Mouse (Mus musculus) G1E (cell line): ENCODE data around the gene Lrrc75b. TPM values are rescaled to one million over a fixed set of nuclear protein-coding genes. Genes with fewer than 3 reads are reported as not detected.
A peak's percentile ranks its signal among the peaks of the same experiment; 100 is the strongest.

ENCODE experiments used
- ATAC-seq: 2 replicates; pipeline ENCODE4 v1.8.0; 2016; ENCODE audit warnings: mild to moderate bottlenecking; ENCODE audit not compliant: insufficient number of reproducible peaks, poor library complexity, low FRiP score, severe bottlenecking; ENCODE audit errors: extremely low read depth
- DNase-seq: peaks from one replicate; pipeline ENCODE4 v3.0.0; 2012; ENCODE audit warnings: low spot score
- H3K27me3 ChIP-seq: 2 replicates; pipeline ENCODE4 v1.6.1; 2012; ENCODE audit warnings: mild to moderate bottlenecking, low read length, inconsistent platforms; ENCODE audit not compliant: insufficient read depth
- H3K36me3 ChIP-seq: replicated peaks from 2 replicates; pipeline ENCODE3; 2012; ENCODE audit warnings: mild to moderate bottlenecking, inconsistent platforms
- H3K4me1 ChIP-seq: 2 replicates; pipeline ENCODE4 v1.6.1; 2012; ENCODE audit warnings: low read depth, low read length, inconsistent platforms, mixed read lengths; ENCODE audit not compliant: insufficient read depth
- H3K4me3 ChIP-seq: 2 replicates; pipeline ENCODE4 v1.5.1; 2012; ENCODE audit warnings: low read depth, mild to moderate bottlenecking, inconsistent platforms, low read length, moderate library complexity, mixed read lengths
- H3K9me3 ChIP-seq: replicated peaks from 2 replicates; pipeline ENCODE4 v1.6.1; 2012; ENCODE audit warnings: inconsistent platforms
- CTCF ChIP-seq: IDR thresholded peaks from 2 replicates; pipeline ENCODE4 v1.5.1; 2012; ENCODE audit warnings: low read depth, low read length, inconsistent platforms, mixed read lengths
- GATA1 ChIP-seq: IDR thresholded peaks from 2 replicates; pipeline ENCODE4 v1.6.1; 2012; ENCODE audit warnings: borderline replicate concordance, low read length, inconsistent platforms, mixed read lengths
- GATA2 ChIP-seq: IDR thresholded peaks from 2 replicates; pipeline ENCODE4 v1.6.1; 2012; ENCODE audit warnings: low read depth, low read length, inconsistent platforms, borderline replicate concordance
- POLR2AphosphoS5 ChIP-seq: IDR thresholded peaks from 2 replicates; pipeline ENCODE4 v1.6.1; 2012; ENCODE audit warnings: low read depth, low read length, inconsistent platforms; ENCODE audit not compliant: insufficient replicate concordance
- TAL1 ChIP-seq: conservative IDR thresholded peaks from 2 replicates; pipeline ENCODE4 v1.6.1; 2012; ENCODE audit warnings: low read depth, low read length, inconsistent platforms, mixed read lengths
- polyA plus RNA-seq: library from polyadenylated mRNA; stranded (reverse); fragments of >175 nt; gene quantifications from 2 replicates; pipeline ENCODE4 v1.2.3, GENCODE M21; 2012
- total RNA-seq, 2 experiments: library from RNA; stranded (forward) in 1 of 2; stranded (reverse) in 1 of 2; fragments of 200-1000 nt in 1 of 2; fragments of >200 nt in 1 of 2; fragmentation: Nextera tagmentation in 1 of 2; gene quantifications; 2 replicates each; pipeline ENCODE4 v1.2.3; 2014 to 2017

Gene Lrrc75b
- total and polyA plus RNA-seq, 3 experiments = 0.05 TPM; not detected in 2

- Histone ChIP-seq H3K36me3 (no peaks in the 10 kb centered on the region), H3K4me3 (no peak overlapping the region), H3K9me3 (no peaks in the 10 kb centered on the region), H3K27me3 (peaks cover 36% of the 10 kb centered on the region), H3K4me1 (peaks cover 8% of the 10 kb centered on the region)
- ATAC-seq = peak; percentile 54
- no peak for TF ChIP-seq TAL1
- no peak for TF ChIP-seq GATA2
- TF ChIP-seq GATA1 = no peak
- TF ChIP-seq POLR2AphosphoS5 = no peak
- TF ChIP-seq CTCF = no peak
- no peak for DNase-seq
Measured at GRCm38 (mm10) chr10:75565436-75565835, 5.3 kb upstream of the Lrrc75b start.

DNA sequence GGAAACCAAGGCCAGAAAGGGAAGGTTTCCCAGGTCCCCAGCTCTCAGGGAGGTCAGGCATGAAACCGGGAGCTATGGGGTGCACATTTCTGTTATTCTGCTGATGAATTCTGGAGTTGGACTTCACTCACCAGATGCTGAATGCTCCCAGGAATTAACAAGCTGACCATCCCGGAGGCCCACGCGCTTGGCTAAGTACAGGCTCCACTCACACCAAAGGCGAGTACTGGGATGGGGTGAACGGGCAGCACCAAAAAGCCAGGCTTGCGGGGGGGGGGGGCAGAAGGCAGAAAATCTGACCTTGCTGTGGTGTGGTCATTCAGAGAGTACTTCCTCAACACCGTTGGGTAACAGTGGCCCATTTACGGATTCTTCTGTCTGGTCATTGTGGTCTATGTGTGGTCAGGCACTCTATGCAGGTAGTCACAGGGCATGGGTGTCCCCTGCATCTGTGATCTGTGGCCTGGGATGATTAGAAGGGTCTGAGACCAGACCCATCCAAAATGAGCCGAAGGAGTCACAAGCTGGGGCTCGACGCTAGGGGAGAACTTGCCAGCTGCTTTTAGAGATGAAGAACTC is 4.6 kb upstream of the Lrrc75b start:
- DNase-seq = no peak
- no peak for ATAC-seq
- Histone ChIP-seq H3K4me3 (no peak overlapping the region), H3K9me3 (no peaks in the 10 kb centered on the region), H3K27me3 (peaks cover 42% of the 10 kb centered on the region), H3K4me1 (peaks cover 8% of the 10 kb centered on the region), H3K36me3 (no peaks in the 10 kb centered on the region)
- TF ChIP-seq TAL1 (no peak), GATA2 (no peak), GATA1 (no peak), CTCF (no peak), POLR2AphosphoS5 (no peak)

DNA sequence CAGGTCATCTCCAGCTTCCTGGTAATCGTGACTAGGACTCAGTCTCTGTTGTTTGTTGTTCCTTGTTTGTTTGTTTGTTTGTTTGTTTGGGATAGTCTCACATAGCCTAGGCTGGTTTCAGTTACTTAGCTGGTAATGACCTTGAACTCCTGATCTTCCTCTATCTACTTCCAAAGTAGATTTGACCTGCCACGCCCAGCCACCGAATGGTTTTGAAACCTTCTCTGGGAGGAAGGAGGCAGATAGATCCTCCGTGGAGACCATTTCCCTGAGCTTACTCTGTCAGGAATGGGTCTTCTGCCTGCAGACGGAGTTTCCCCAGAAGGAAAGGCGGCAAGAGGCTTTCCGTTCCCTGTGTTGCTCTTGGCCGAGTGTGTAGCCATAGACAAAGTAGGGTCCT is 2.5 kb upstream of the Lrrc75b start:
- DNase-seq = no peak
- peaks cover 46% of the 10 kb centered on the region for H3K27me3 ChIP-seq
- no peak for ATAC-seq
- peaks cover 8% of the 10 kb centered on the region for H3K4me1 ChIP-seq
- H3K9me3 ChIP-seq = no peaks in the 10 kb centered on the region
- TF ChIP-seq GATA1 = no peak
- TF ChIP-seq TAL1 = no peak
- TF ChIP-seq POLR2AphosphoS5 = no peak
- TF ChIP-seq GATA2 = no peak
- no peak for TF ChIP-seq CTCF
- H3K4me3 ChIP-seq = no peak overlapping the region
- H3K36me3 ChIP-seq = no peaks in the 10 kb centered on the region

- Histone ChIP-seq H3K27me3 (peaks cover 56% of the 10 kb centered on the region), H3K4me1 (peaks cover 8% of the 10 kb centered on the region), H3K4me3 (no peak within 1 kb of the TSS), H3K9me3 (no peaks in the 10 kb centered on the region), H3K36me3 (no peaks in the 10 kb centered on the region)
- no peak for DNase-seq
- ATAC-seq = no peak
- no peak for TF ChIP-seq POLR2AphosphoS5
- TF ChIP-seq GATA2 = no peak
- TF ChIP-seq CTCF = no peak
- TF ChIP-seq GATA1 = no peak
- TF ChIP-seq TAL1 = no peak
Measured at GRCm38 (mm10) chr10:75561071-75561654, 1.0 kb upstream of the Lrrc75b start, which contains the start of gene Ggt1. Gene Ggt1, plus strand, starts transcription at chr10:75561604.

DNA sequence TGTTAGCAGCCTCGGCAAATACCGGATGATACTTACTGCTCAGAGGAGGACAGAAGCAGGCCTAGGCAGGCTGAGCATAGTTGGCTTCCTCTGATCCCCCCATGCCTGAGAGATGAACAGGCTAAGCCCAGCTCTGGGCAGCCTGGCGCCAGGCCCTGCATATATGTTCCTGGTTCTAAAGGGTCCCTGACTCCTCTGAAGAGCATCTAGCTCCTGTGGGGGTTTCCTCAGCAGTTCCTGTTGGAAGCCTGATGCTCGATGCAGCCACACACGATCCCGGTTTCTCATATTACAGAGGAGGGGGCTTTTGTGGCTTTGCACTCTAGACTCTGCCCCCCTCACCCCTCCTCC is 394 bp upstream of the Lrrc75b start:
- no peaks in the 10 kb centered on the region for H3K9me3 ChIP-seq
- peaks cover 4% of the 10 kb centered on the region for H3K4me1 ChIP-seq
- ATAC-seq = no peak
- no peaks in the 10 kb centered on the region for H3K36me3 ChIP-seq
- no peak for TF ChIP-seq CTCF
- TF ChIP-seq TAL1 = no peak
- no peak for TF ChIP-seq GATA2
- no peak for TF ChIP-seq POLR2AphosphoS5
- no peak for TF ChIP-seq GATA1
- DNase-seq = no peak
- no peak overlapping the region for H3K4me3 ChIP-seq
- H3K27me3 ChIP-seq = peaks cover 61% of the 10 kb centered on the region

DNA sequence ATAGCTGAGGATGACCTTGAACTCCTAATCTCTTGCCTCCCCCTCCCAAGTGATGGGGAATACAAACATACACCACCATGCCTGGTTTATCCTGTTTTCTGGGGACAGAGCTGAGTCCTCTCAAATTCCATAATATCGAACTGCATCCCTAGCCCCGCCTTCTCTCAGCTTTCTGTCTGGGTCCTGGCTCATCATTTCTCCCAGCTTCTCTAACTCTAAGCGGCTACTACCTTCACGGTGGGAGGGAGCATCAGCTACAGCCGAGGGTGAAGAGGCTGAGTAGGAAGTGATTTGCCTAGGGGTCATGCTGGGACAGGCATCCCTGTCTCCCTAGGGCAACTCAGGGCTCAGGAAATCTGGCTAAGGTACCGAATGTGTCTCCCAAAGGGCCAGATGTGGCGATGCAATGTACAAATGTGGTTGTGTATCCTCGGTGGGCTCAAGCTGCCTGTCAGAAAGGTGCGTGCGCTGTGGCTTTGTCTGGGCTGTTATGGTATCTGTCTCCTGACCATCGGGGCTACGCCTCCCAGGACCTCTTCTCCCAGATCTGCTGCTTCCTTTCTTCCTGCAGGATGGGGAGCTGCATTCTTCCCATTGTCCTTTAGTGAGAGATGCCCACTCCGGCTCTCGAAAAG is 972 bp downstream of the Lrrc75b start:
- no peak for DNase-seq
- Histone ChIP-seq H3K4me3 (no peak overlapping the region), H3K9me3 (no peaks in the 10 kb centered on the region), H3K27me3 (peaks cover 60% of the 10 kb centered on the region), H3K36me3 (no peaks in the 10 kb centered on the region), H3K4me1 (peaks cover under 1% of the 10 kb centered on the region; the same call in 1 of the 2 replicates)
- TF ChIP-seq GATA2 (no peak), GATA1 (no peak), TAL1 (no peak), CTCF (no peak), POLR2AphosphoS5 (no peak)
- no peak for ATAC-seq
